Mouse (Mus musculus): ENCODE measurements around the gene Gm20509. TPM values are rescaled to one million over a fixed set of nuclear protein-coding genes. Genes with fewer than 3 reads are reported as not detected.
"Not testable (repeated sequence)": the region's sequence is repeated elsewhere in the genome, so short reads cannot be mapped to it uniquely, and the experiment has no call there.

Gene Gm20509
- polyA plus RNA-seq, 1 experiment from 2014 or later = not detected

- H3K27ac ChIP-seq (ENCODE audit: low read depth, low read length) = no peak overlapping the region
- H3K4me2 ChIP-seq (ENCODE audit: low read depth) = no peak overlapping the region
- H3K4me3 ChIP-seq (ENCODE audit: low read depth, low read length) = no peak overlapping the region
- no peaks in the 10 kb centered on the region for H3K9me3 ChIP-seq (ENCODE audit: control insufficient read depth, low read length)
- no peak for ATAC-seq (ENCODE audit: insufficient read depth, low FRiP score, low TSS enrichment)
- 85% methylated on average over 8 of the region's 8 CpGs for WGBS
- H3K4me1 ChIP-seq (ENCODE audit: control insufficient read depth, insufficient read depth, low read length) = no peaks in the 10 kb centered on the region; the same call in 1 of the 2 replicates
- no peaks in the 10 kb centered on the region for H3K36me3 ChIP-seq (ENCODE audit: control insufficient read depth, insufficient read depth, low read length)
- H3K27me3 ChIP-seq (ENCODE audit: control insufficient read depth, insufficient read depth, low read length) = no peaks in the 10 kb centered on the region
- no peak overlapping the region for H3K9ac ChIP-seq (ENCODE audit: low read length)
- no peak for DNase-seq (ENCODE audit: low spot score)
Measured at GRCm38 (mm10) chr9:73072426-73072825, 29.8 kb upstream of the Gm20509 start.

- H3K4me1 ChIP-seq (ENCODE audit: control insufficient read depth, insufficient read depth, low read length) = no peaks in the 10 kb centered on the region
Measured at GRCm38 (mm10) chr9:73073169-73073568, 29.1 kb upstream of the Gm20509 start.

GRCm38 (mm10) chr9:73079349-73079748 is 22.9 kb upstream of the Gm20509 start:
- 91% methylated on average over 10 of the region's 12 CpGs for WGBS
- H3K4me3 ChIP-seq (ENCODE audit: low read depth, low read length); H3K4me2 ChIP-seq (ENCODE audit: low read depth); H3K36me3 ChIP-seq (ENCODE audit: control insufficient read depth, insufficient read depth, low read length); H3K9me3 ChIP-seq (ENCODE audit: control insufficient read depth, low read length); H3K27me3 ChIP-seq (ENCODE audit: control insufficient read depth, insufficient read depth, low read length); ATAC-seq (ENCODE audit: insufficient read depth, low FRiP score, low TSS enrichment); H3K27ac ChIP-seq (ENCODE audit: low read depth, low read length); H3K9ac ChIP-seq (ENCODE audit: low read length); DNase-seq (ENCODE audit: low spot score); H3K4me1 ChIP-seq (ENCODE audit: control insufficient read depth, insufficient read depth, low read length): not testable (repeated sequence)

More at GRCm38 (mm10) chr9:73073169-73073568, 29.1 kb upstream of the Gm20509 start:
- Histone ChIP-seq H3K9me3 (ENCODE audit: control insufficient read depth, low read length) (no peaks in the 10 kb centered on the region), H3K27me3 (ENCODE audit: control insufficient read depth, insufficient read depth, low read length) (no peaks in the 10 kb centered on the region), H3K4me3 (ENCODE audit: low read depth, low read length) (no peak overlapping the region), H3K36me3 (ENCODE audit: control insufficient read depth, insufficient read depth, low read length) (no peaks in the 10 kb centered on the region), H3K4me2 (ENCODE audit: low read depth) (no peak overlapping the region), H3K27ac (ENCODE audit: low read depth, low read length) (no peak overlapping the region), H3K9ac (ENCODE audit: low read length) (no peak overlapping the region)
- 92% methylated on average over 5 of the region's 5 CpGs for WGBS
- ATAC-seq (ENCODE audit: insufficient read depth, low FRiP score, low TSS enrichment) = no peak
- DNase-seq (ENCODE audit: low spot score) = no peak

- WGBS = 37% methylated on average over 7 of the region's 7 CpGs
- H3K4me2 ChIP-seq (ENCODE audit: low read depth) = no peak overlapping the region
- no peak overlapping the region for H3K9ac ChIP-seq (ENCODE audit: low read length)
- DNase-seq (ENCODE audit: low spot score) (no peak), ATAC-seq (ENCODE audit: insufficient read depth, low FRiP score, low TSS enrichment) (no peak)
- no peaks in the 10 kb centered on the region for H3K9me3 ChIP-seq (ENCODE audit: control insufficient read depth, low read length)
- no peaks in the 10 kb centered on the region for H3K36me3 ChIP-seq (ENCODE audit: control insufficient read depth, insufficient read depth, low read length)
- H3K27ac ChIP-seq (ENCODE audit: low read depth, low read length) = no peak overlapping the region
- no peaks in the 10 kb centered on the region for H3K27me3 ChIP-seq (ENCODE audit: control insufficient read depth, insufficient read depth, low read length)
- H3K4me3 ChIP-seq (ENCODE audit: low read depth, low read length) = no peak overlapping the region
- no peaks in the 10 kb centered on the region for H3K4me1 ChIP-seq (ENCODE audit: control insufficient read depth, insufficient read depth, low read length)
Measured at GRCm38 (mm10) chr9:73079801-73080325, 22.4 kb upstream of the Gm20509 start.

GRCm38 (mm10) chr9:73082291-73083000 is 19.8 kb upstream of the Gm20509 start:
- no peaks in the 10 kb centered on the region for H3K9me3 ChIP-seq (ENCODE audit: control insufficient read depth, low read length)
- no peak overlapping the region for H3K9ac ChIP-seq (ENCODE audit: low read length)
- WGBS = 79% methylated on average over 8 of the region's 8 CpGs
- no peaks in the 10 kb centered on the region for H3K36me3 ChIP-seq (ENCODE audit: control insufficient read depth, insufficient read depth, low read length)
- ATAC-seq (ENCODE audit: insufficient read depth, low FRiP score, low TSS enrichment) (no peak), DNase-seq (ENCODE audit: low spot score) (no peak)
- no peak overlapping the region for H3K4me3 ChIP-seq (ENCODE audit: low read depth, low read length)
- no peaks in the 10 kb centered on the region for H3K27me3 ChIP-seq (ENCODE audit: control insufficient read depth, insufficient read depth, low read length)
- H3K4me2 ChIP-seq (ENCODE audit: low read depth) = no peak overlapping the region
- H3K4me1 ChIP-seq (ENCODE audit: control insufficient read depth, insufficient read depth, low read length) = no peaks in the 10 kb centered on the region
- H3K27ac ChIP-seq (ENCODE audit: low read depth, low read length) = no peak overlapping the region

GRCm38 (mm10) chr9:73083956-73084355 is 18.3 kb upstream of the Gm20509 start:
- Histone ChIP-seq H3K9ac (ENCODE audit: low read length) (no peak overlapping the region), H3K9me3 (ENCODE audit: control insufficient read depth, low read length) (no peaks in the 10 kb centered on the region), H3K27ac (ENCODE audit: low read depth, low read length) (no peak overlapping the region), H3K4me3 (ENCODE audit: low read depth, low read length) (no peak overlapping the region), H3K4me2 (ENCODE audit: low read depth) (no peak overlapping the region), H3K36me3 (ENCODE audit: control insufficient read depth, insufficient read depth, low read length) (no peaks in the 10 kb centered on the region), H3K27me3 (ENCODE audit: control insufficient read depth, insufficient read depth, low read length) (no peaks in the 10 kb centered on the region), H3K4me1 (ENCODE audit: control insufficient read depth, insufficient read depth, low read length) (no peaks in the 10 kb centered on the region)
- 75% methylated on average over 6 of the region's 6 CpGs for WGBS
- DNase-seq (ENCODE audit: low spot score) (no peak), ATAC-seq (ENCODE audit: insufficient read depth, low FRiP score, low TSS enrichment) (no peak)

GRCm38 (mm10) chr9:73085845-73086244 is 16.4 kb upstream of the Gm20509 start:
- Histone ChIP-seq H3K27ac (ENCODE audit: low read depth, low read length) (no peak overlapping the region), H3K4me2 (ENCODE audit: low read depth) (no peak overlapping the region), H3K27me3 (ENCODE audit: control insufficient read depth, insufficient read depth, low read length) (no peaks in the 10 kb centered on the region), H3K4me3 (ENCODE audit: low read depth, low read length) (no peak overlapping the region), H3K9ac (ENCODE audit: low read length) (no peak overlapping the region), H3K9me3 (ENCODE audit: control insufficient read depth, low read length) (no peaks in the 10 kb centered on the region), H3K4me1 (ENCODE audit: control insufficient read depth, insufficient read depth, low read length) (no peaks in the 10 kb centered on the region), H3K36me3 (ENCODE audit: control insufficient read depth, insufficient read depth, low read length) (no peaks in the 10 kb centered on the region)
- DNase-seq (ENCODE audit: low spot score) (no peak), ATAC-seq (ENCODE audit: insufficient read depth, low FRiP score, low TSS enrichment) (no peak)
- 92% methylated on average over 6 of the region's 6 CpGs for WGBS

- ATAC-seq (ENCODE audit: insufficient read depth, low FRiP score, low TSS enrichment) = no peak
- 71% methylated on average over 8 of the region's 8 CpGs for WGBS
- Histone ChIP-seq H3K36me3 (ENCODE audit: control insufficient read depth, insufficient read depth, low read length) (no peaks in the 10 kb centered on the region), H3K4me1 (ENCODE audit: control insufficient read depth, insufficient read depth, low read length) (no peaks in the 10 kb centered on the region), H3K9me3 (ENCODE audit: control insufficient read depth, low read length) (no peaks in the 10 kb centered on the region), H3K27me3 (ENCODE audit: control insufficient read depth, insufficient read depth, low read length) (no peaks in the 10 kb centered on the region), H3K27ac (ENCODE audit: low read depth, low read length) (no peak overlapping the region), H3K4me2 (ENCODE audit: low read depth) (no peak overlapping the region), H3K4me3 (ENCODE audit: low read depth, low read length) (no peak overlapping the region), H3K9ac (ENCODE audit: low read length) (no peak overlapping the region)
- no peak for DNase-seq (ENCODE audit: low spot score)
Measured at GRCm38 (mm10) chr9:73087121-73087520, 15.1 kb upstream of the Gm20509 start.

- H3K9ac ChIP-seq (ENCODE audit: low read length) = no peak overlapping the region
- no peaks in the 10 kb centered on the region for H3K27me3 ChIP-seq (ENCODE audit: control insufficient read depth, insufficient read depth, low read length)
- ATAC-seq (ENCODE audit: insufficient read depth, low FRiP score, low TSS enrichment) (no peak), DNase-seq (ENCODE audit: low spot score) (no peak)
- no peaks in the 10 kb centered on the region for H3K9me3 ChIP-seq (ENCODE audit: control insufficient read depth, low read length)
- WGBS = 84% methylated on average over 5 of the region's 5 CpGs
- H3K4me2 ChIP-seq (ENCODE audit: low read depth) = no peak overlapping the region
- H3K36me3 ChIP-seq (ENCODE audit: control insufficient read depth, insufficient read depth, low read length) = no peaks in the 10 kb centered on the region
- no peak overlapping the region for H3K4me3 ChIP-seq (ENCODE audit: low read depth, low read length)
- no peaks in the 10 kb centered on the region for H3K4me1 ChIP-seq (ENCODE audit: control insufficient read depth, insufficient read depth, low read length)
- H3K27ac ChIP-seq (ENCODE audit: low read depth, low read length) = no peak overlapping the region
Measured at GRCm38 (mm10) chr9:73087581-73087980, 14.7 kb upstream of the Gm20509 start.
